Mouse (Mus musculus) kidney, adult 8-10 months (tissue): ENCODE measurements around the gene Hcrtr1.

Source experiments
- DNase-seq, 2 experiments: peaks; one replicate each; pipeline ENCODE4 v3.0.0; 2022

Hcrtr1 gene

DNA sequence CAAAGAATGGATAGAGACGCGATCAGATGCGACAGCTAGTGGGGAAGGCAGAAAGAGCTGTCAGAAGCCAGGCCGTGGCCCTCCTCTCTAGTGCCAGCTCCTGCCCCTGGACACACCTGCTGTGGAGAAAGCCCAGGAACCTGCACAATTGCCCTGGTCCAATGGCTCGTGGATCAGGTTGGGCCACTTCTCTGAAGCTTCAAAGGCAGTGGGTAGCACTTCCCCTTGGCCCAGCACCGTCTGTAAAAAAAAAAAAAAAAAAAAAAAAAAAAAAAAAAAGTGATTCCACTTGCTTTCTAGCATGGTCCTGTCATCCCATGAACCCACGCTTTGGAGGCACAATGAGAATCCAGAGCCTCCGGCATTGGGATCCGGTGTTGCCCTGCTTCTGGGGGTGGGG is 28.7 kb upstream of the Hcrtr1 start:
- DNase-seq, result peak in 1 of 2 experiments; percentile 22

DNA sequence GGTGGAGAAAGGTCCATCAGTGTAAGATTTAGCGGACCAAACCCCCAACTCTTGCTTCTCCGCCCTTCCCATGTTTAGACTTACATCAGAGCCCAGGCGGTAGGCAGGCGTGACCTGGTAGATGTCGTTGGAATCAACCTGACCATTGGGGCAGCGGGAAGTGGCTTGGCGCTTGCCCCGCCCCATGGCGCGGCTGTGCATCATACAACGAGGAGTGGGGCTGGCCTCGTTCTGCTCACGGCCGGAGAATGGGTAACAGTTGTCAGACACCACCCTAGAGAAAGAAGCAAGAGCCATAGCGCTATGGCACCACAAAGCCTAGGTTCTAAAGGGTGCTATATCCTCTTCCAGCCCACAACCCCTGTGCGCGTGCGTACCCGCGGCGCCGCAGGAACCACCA is 28.2 kb upstream of the Hcrtr1 start:
- peak in 1 of 2 experiments; percentile 20 for DNase-seq

DNA sequence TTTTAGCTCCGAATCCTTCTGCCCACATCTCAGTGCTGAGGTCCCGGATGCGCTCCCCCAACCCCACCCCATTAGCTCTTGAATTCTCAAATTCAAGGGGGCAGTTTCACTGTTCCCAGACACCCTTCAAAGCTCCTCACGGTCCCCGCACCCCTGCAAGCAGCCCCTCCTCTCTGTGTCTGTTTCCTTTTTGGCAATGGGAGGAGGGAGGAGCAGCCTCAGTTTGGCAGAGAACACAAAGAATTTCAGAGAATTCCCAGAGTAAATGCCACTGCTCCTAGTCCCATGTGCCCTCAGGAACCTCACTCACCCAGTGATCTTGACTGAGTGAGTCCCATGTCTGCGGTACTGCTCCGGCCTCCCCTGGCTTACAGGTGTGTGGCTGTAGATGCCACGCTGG is 27.4 kb upstream of the Hcrtr1 start:
- peak; percentile 19 to 22 for DNase-seq

DNA sequence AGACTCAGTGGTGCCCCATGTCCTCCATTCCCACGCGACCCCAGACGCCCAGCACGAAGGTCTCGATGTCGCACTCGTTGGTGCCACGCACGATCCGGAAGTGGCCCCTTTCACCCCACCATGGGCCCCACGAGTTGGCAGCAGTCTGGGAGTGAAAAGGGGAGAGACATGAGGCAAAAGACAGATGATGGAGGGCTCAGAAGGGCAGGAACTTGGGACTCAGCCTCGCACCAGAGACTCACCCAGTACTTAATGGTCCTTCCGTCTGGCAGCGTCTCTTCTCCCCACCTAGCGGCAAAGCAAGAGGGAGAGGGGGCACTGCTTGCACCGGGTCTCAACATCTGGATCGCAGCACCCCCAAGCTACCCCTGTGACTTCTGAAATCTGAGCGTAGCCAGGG is 26.9 kb upstream of the Hcrtr1 start:
- DNase-seq, result no peak

DNA sequence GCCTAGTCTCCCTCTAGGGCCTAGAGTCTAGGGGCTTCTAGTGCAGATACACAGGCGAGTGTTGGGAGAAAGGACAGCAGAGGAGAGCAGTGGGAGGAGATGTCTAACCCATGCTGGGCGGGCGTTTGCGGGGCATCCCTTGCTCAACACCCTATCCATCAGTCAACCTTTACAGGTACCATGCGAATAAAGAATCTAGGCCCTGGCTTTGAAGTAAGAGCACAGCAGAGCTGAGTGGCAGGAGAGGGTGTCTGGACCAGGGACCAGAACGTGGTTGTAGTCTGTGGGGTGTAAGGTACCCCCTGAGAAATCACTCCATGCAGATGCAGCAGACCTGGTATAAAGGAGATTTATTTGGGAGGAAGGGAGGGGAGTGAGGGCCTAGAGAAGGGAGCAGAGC is 25.0 kb upstream of the Hcrtr1 start:
- no peak for DNase-seq

DNA sequence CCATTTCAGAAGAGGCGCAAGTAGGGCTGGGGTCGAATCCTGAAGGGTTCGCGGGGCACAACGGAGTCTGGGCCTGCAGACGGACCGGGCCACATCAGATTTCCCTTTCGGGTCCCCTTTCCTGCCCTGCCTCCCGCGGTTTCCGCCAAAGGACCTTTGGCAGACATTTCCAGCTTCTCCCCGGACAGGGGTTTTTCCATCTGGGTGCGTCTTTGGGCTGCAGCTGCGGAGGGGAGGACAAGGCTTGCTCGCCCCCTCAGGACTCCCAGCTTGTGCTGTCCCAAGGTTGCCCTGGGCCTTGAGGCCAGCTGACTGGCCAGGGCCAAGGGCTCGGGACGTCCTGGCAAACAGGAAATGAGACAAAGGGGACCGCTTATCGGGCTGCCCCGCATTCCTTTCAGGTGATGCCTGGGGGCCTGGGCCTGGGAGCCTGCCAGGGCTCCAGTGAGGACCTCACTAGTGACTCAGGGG is 24.3 kb upstream of the Hcrtr1 start:
- peak; percentile 55 to 61 for DNase-seq

DNA sequence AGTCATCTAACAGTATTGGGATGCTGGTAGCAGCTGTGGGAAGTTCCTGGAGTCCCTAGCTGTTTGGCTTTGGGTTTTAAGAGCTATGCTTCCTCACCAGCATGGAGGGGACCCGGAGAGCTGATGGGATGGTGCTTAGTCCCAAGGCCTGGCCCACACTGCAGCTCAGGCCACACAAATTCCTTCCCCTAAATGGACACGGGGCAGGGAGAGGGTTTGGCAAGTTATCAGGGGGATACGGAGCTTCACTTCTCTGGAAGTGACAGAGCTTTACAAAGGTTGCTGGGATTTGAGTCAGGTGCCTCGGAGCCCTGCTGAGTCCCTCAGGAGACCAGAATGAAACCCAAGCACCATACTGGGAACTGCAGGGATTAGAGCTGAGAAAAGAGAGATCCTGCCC is 22.2 kb upstream of the Hcrtr1 start:
- no peak for DNase-seq

DNA sequence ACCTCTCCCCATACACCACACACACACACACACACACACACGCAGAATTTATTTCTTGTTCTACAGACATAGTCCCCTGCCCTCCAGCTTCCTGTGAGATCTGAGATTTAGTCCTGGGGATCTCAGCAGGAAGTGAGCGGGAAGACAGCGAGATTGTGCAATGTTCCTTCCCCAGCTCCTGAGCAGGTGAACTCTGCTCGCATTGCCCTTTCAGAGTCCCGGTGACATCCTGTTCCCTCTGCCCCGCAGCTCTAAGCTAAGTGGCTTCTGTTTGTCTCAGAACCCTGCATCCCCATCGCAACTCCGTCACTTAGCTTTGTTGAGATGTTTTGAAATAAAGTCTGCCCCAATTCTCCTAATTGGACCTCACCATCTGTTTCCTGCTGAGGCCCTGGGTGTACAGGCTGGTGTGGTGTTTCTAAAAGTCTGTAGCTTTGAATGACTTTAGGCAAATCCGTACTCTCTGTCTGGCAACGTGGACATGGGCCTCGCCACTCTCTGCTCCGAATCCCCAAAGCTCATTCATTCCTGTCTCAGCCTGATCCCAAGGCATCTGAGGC is 17.7 kb upstream of the Hcrtr1 start:
- DNase-seq, result no peak

DNA sequence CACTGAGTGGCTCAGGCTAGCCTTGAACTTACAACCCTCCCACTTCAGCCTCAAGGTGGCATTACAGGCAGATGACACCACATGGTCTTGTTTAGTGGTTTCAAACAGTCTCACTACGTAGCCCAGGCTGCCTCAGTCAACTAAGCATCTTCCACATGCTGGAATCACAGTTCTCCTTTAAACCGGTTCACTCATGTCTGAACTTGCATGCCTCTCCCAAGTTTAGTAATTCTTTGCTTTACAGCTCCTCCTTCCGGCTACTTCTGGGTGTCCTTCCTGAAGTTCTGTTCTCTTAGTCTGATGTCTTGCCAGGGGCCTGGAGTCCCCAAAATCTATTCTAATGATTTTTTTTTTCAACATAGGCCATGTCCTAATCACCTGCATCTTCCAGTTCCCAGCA is 15.1 kb upstream of the Hcrtr1 start:
- no peak for DNase-seq

DNA sequence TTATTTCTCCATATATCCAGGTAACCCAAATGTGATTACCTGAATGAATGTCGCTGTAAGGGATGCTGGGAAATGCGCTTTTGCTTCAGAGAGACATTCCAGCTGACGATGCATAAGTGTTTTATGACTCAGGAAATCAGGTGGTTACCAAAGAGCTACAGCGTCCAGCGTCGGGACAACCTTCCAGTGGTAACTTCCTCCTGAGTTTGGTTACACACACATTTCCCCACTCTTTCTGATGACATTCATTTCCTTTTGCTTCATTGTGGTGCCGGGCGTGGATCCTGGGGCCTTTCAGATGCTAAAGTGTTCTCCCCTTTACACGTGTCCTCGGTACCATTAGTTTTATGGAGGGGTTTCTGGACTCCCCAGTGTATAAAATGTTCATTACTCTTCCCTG is 9.2 kb upstream of the Hcrtr1 start:
- no peak for DNase-seq

DNA sequence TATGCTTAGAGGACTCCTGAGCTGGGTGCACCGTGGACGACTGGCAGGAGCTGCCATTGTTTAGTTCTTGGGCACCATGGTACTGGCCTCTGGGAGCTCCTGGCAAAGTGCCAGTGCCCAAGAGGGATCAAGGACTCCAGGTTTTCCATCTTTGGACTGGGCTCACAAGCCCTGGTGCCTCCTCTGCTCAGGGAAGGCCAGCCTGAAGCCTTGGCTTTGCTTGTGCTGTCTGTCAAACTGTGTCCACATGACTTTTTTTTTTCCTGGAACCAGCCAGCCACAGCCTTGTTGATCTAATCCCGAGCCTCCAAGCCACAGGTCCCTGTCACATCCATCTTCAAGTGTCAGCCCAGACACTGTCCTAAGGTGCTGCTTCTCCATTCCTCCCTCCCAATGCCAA is 2.6 kb upstream of the Hcrtr1 start:
- no peak for DNase-seq

DNA sequence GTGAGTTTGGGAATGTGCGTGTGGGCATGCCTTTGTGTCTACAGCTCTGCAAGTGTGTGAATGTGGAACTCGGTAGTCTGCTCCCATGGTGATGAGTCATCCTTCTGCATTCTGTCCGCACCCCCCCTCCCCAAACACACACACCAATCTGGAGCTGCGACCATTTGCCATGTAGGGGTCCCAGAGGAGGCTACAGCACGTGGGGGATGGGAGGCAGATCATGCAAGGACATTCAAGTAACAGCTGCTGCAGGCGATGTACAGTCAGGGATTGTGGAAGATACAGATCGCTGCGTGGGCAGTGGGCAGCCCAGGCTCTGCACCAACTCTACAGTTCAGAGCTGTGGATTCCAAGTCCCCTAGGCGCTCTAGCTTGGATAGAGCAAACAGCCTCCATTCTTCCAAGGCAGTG is 1.8 kb upstream of the Hcrtr1 start:
- DNase-seq, result no peak

DNA sequence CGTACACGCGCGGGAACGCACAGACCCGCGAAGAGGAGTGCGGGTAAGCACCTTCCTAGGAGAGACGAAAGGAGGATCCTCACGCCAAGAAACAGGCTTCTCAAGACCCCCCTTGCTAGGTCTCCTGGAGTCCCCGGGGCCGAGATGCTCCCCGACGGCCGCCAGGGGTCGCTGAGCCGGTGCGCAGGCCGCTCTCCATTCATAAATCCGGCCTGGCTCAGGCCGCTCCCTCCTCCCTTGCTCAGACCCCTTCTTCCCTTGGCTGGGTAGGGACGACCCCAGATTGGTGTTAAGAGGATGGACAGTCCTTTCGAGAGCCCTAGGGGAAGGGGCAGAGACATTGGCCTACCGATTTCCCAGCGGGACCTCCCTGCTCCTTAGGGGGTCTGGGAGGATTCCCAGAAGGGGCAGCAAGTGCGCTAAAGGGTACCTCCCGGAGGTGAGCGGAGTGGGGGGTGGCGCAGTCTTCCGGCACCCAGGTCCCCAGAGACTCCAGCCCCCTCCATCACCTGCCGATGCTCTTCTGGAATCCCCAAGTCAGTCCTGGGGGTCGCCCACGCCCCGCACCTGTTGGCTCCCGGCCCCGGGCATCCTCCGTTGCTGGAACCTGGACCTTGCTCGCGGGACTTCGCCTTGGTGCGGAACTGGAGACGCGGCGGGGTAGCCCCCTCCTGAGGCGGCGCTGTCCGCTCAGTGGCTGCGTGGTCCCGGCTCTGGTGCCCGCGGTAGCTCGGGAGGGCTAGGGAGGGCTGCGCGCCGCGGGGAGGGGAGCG is 532 bp downstream of the Hcrtr1 start:
- DNase-seq, result peak; percentile 48 to 70

DNA sequence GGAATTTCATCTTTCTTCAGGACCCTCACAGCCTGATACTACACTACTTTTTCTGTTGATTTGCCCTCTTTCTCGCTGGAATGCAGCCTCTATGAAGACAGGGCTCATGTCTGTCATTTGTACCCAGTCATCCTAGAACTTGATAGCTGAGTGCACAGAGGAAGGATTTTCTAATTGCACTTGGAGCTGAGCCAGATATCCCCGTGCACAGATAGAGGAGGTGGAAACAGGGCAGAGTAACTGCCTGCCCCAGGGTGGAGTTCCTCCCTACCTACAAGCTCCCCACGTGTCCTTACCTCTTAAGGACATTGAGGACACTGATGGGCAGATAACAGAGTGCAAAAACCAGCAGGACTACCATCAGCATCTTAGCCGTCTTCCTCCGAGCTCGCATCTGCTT is 5.8 kb downstream of the Hcrtr1 start:
- no peak for DNase-seq

DNA sequence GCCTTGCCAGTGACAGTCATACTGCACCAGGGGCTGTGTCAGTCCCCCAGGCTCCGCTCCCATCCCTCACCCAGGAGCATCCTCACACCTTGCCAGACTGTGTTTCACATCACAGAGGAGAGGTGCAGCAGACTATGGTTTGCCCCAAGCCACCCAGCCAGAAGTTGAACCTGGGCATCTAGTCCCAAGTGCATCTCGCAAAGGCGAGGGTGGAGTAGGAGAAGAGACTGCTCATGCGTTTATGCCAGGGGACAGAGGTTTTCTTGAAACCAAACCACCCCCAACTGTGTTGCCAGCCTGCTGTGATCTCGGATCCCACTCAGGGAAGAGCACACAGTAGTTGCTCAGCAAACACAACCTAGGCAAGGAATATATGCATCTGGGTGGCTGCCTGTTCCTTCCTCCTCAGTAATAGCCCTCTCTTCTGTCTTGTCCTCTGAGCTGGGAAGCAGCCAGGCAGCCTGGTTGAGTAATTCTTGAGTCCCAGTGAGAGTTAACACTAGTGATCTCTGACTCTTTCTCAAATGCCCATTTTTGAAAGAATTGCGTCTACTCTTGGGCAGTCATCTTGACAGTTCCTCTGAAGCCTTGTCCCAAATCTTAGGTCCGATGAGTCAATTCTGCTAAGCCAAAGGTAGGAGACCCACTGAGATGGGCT is 7.6 kb downstream of the Hcrtr1 start:
- peak; percentile 28 to 43 for DNase-seq

DNA sequence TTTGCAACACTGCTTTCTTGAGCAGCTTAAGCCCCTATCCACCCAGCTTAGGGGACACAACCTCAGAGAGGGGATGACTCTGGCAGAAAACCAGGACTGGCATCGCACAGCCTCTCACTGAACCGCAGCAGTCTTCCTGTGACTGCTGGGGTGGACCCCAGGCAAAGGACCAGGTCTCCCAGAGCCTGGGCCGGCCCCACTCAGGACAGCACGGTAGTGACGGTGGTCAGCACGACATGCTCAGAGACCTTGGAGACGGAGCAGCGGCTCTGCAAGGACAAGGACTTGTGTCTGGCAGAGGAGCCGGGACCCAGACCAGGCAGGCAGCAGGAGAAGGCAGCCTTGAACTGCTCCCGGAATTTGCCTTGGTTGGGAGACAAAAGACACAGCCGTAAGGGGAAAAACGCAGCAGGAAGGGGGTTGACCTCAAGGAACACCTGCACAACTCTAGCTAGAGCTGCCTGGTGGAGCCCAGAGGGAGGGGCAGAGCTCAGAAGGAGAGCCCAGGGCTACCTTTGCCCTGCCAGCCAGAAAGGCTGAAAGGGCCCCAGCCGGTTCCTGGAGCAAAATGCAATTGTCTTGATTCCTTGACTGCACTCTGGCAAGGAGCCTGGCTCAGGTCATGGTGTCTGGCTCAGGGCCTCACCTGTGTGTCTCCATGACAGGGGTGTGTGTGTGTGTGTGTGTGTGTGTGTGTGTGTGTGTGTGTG is 8.4 kb downstream of the Hcrtr1 start:
- peak; percentile 78 to 80 for DNase-seq

DNA sequence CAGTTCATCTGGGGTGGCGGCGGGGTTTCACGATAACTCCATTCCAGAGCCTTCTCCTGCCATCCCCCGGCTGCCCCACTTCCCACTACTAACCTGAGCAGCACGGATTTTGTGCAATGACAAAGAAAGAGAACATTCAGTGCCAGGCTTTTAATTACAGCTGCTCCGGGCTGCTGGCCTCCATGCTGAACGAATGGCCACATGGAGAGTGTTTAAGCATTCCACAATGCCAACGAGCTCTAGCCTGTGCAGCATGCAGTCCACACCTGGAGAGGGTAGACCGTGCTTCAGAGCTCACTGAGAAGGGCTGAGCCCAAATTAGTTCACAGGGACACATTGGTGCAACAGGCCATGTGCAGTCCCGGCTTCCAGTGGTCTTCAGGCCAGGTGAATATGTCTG is 9.1 kb downstream of the Hcrtr1 start:
- DNase-seq, result peak; percentile 42 to 62

DNA sequence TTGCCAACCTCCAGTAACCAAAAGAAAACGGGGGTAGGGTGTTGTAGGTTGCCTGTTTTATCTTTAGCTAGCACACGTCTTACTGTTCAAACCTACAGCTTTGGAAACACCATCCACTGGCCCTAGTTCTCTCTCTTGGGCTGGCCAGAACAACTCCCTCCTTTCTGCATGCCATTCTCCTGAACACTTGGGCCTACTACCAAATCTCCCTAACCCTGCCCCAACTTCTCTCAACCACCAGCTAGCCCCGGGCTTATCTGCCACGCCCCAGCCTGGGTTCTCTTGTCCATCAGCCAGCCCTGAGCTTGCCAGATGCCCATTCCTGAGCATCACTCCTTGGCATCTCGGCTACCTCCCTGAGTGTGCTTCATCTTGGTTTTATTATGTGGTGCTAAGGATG is 10.3 kb downstream of the Hcrtr1 start:
- DNase-seq, result no peak

DNA sequence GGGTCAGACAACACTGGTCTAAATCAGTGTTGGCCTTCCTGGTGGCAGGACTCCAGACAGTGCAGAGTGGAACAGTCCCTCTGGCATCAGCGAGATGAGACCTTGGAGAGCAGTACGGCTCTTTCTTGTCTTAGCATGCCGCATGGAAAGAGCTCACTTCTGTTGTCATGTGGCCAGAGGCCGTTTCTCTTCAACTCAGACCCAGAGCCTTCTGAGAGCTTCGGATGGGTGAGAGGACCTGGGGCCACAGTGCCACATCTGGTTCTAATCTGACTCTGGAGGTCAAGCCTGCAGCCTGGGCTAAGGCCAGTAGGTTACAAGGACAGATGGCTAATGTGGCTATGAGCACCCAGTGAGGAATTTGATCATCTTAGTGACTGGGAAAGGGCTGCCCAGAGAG is 13.2 kb downstream of the Hcrtr1 start:
- no peak for DNase-seq

DNA sequence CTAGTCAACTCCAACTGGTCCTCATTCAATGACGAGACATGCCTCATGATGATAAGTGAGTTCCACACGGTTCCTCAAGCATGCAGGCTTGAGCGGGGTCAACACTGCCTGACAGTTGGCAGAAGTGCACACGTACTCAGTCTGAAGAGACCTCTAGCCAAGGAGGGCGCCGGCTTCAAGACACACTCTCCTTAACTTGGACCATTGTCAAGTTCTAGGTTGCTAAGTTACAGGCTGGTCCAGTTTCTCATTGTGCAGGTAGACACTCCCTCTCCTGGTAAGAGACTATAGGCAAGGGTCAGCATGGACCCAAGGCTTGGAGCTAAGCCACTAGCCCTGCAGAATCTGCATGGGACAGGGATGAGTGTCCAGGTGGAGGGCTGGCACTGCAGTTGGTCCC is 14.0 kb downstream of the Hcrtr1 start:
- no peak for DNase-seq

DNA sequence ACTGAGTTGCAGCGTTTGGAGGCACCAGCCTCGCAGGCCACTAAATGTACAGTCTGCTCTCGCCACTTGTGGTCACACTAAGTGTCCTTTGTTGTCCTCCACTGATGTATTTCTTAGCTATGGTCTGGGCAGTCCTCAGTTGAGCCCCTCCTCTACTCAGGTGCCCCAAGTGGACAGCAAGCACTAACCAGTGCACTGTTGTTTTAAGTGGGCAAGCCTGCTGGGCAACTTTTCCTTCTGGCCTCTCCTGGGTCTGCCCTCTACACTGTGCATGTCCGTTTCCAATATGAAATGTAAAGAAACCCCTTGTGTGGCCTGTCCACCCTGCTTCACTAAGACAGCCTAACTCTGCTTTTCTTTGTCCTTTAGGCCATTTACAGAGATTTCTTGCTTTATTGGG is 15.0 kb downstream of the Hcrtr1 start:
- DNase-seq, result no peak

DNA sequence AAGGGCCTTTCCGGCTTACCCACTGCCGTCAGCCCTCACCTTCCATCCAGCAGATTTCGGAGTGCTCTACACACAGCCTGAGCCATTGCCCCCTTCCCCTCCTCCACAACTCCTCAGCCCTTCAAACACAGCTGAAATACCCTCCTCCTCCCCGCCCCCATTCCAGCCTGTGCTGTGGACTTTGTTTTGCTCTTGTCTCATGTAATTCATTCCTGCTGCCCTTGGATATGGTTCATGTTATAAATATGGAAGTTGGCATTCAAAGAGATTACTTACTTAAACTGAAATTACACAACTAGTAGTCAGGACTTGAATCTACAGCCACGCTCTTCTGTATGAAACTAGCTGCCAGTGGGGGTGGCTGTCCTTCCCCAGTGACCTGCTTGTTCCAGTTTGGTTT is 16.1 kb downstream of the Hcrtr1 start:
- DNase-seq, result no peak

DNA sequence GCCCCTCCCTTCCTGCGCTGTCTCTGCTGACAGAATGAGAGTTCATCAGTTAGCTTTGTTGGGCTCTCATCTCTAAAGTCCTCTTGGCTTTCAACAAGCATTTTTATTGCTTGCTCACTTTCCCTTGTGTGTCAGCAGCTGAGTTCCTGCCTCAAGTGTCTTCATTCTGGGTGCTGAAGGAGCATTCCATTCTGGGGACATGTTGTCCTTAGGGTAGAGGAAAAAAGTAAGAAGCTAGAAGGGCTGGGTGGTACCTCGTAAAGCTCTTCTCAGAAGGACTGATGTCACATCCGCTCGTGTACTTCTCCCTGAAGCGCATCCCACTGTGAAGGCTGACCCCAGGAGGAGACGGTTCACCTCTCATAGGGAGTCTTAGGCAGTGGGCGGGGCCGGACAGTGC is 17.6 kb downstream of the Hcrtr1 start:
- DNase-seq, result no peak

DNA sequence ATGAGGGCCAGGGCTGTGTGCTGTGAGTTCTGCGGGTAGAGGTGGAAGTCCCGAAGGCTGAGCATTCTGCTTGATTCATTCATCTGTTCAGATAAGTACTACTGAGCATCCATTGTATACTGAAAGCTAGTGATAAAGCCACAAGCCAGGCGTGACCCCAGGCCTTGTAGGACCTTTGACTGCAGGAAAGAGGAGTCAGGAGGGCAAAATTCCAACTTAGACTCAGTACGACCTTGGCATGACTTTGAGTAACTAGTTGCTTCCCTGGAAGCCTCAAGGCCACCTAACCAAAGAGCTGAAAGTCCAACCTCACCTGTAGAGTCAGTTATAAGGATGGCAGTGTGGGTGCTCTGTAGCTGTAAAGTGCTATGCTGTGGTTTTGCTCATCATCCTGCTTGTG is 18.4 kb downstream of the Hcrtr1 start:
- no peak for DNase-seq
